Mouse (Mus musculus) thymus, adult 2 months (tissue): Measurements from ENCODE around the gene Hnrnpdl. TPM values are rescaled to one million over a fixed set of nuclear protein-coding genes. Genes with fewer than 3 reads are reported as not detected.

ENCODE experiments used
- DNase-seq: peaks from one replicate; pipeline ENCODE4 v3.0.0; 2021
- H3K27ac ChIP-seq: fragments of 200-500 bp; 2 replicates; pipeline ENCODE4 v1.5.1; 2012; ENCODE audit warnings: low read length, control low read depth; ENCODE audit not compliant: control insufficient read depth, insufficient read depth
- H3K27me3 ChIP-seq: fragments of 200-500 bp; 2 replicates; pipeline ENCODE4 v1.6.1; 2012; ENCODE audit warnings: mild to moderate bottlenecking, low read length, moderate library complexity, mixed read lengths; ENCODE audit not compliant: control insufficient read depth, insufficient read depth
- H3K36me3 ChIP-seq: fragments of 200-500 bp; 2 replicates; pipeline ENCODE4 v1.6.1; 2012; ENCODE audit warnings: mild to moderate bottlenecking, low read length, moderate library complexity; ENCODE audit not compliant: control insufficient read depth, insufficient read depth
- H3K4me1 ChIP-seq: fragments of 200-500 bp; replicated peaks from 2 replicates; pipeline ENCODE4 v1.6.1; 2012; ENCODE audit warnings: low read length; ENCODE audit not compliant: control insufficient read depth, insufficient read depth
- H3K4me3 ChIP-seq: fragments of 200-500 bp; 2 replicates; pipeline ENCODE4 v1.5.1; 2012; ENCODE audit warnings: mild to moderate bottlenecking, low read length, control low read depth, moderate library complexity; ENCODE audit not compliant: control insufficient read depth, insufficient read depth
- CTCF ChIP-seq: fragments of 200-500 bp; IDR thresholded peaks from 2 replicates; pipeline ENCODE4 v1.5.1; 2012; ENCODE audit warnings: mild to moderate bottlenecking, control low read depth, low read length, moderate library complexity, borderline replicate concordance; ENCODE audit not compliant: control insufficient read depth, poor library complexity, insufficient read depth; ENCODE audit errors: extremely low read depth
- POLR2A ChIP-seq: fragments of 200-500 bp; IDR thresholded peaks from 2 replicates; pipeline ENCODE4 v1.6.1; 2012; ENCODE audit warnings: mild to moderate bottlenecking, low read length, control low read depth, moderate library complexity; ENCODE audit not compliant: control insufficient read depth, poor library complexity, insufficient read depth; ENCODE audit errors: extremely low read depth
- WGBS: fragments of 180-500 bp; shearing (Covaris S2); methylation state at CpG from one replicate; pipeline ENCODE4 v1.1.7; 2018; 5-methylcytosine and 5-hydroxymethylcytosine counted together
- polyA plus RNA-seq: library from polyadenylated mRNA; depleted of rRNA; stranded (reverse); fragments of >200 nt; gene quantifications from 2 replicates; pipeline ENCODE4 v1.2.3, GENCODE M21; 2012

The Hnrnpdl gene
- polyA plus RNA-seq, 1 experiment, result 148 TPM

DNA sequence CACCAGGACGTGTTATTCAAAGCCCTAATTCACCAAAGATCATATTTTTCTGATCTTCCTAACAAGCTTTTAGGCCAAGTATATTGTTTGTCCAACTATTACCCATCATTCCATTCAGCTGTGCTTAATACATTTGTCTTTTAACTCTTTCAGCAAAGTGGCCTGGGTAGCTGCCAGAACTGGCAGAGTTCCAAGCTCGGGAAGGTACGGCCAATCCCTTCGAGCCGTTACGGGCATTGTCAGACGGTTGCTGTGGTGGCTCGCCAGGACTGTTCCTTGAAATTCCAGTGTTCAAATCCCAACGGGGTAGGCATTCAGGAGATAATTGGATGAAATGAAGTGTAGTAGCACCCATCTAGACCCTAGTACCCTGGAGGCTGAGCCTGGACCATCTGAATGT is 33.1 kb upstream of the Hnrnpdl start:
- no peaks in the 10 kb centered on the region for H3K27me3 ChIP-seq
- TF ChIP-seq CTCF, result no peak
- TF ChIP-seq POLR2A, result no peak
- whole genome bisulfite sequencing, result 93% methylated on average over 9 of the region's 9 CpGs
- no peak overlapping the region for H3K4me3 ChIP-seq
- no peak for DNase-seq
- H3K36me3 ChIP-seq, result no peaks in the 10 kb centered on the region
- no peak overlapping the region for H3K27ac ChIP-seq
- H3K4me1 ChIP-seq, result no peaks in the 10 kb centered on the region

DNA sequence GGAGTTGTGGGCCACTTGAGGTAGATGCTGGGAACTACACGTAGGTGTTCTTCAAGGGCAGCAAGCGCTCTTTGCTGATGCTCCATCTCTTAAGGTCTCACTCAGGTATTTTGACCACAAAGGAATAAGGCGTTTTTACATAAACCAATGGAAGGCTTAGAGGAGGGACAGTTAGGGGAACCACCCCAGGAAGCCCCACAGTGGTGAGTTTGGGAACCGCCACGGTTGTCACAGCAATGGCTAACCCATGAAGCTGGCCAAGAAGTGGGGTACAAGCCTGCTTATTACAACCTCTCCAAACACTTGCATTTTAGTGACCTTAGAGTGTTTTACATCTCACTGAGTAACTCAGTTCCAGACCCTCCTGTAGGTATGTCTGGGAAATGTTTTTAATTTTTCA is 32.1 kb upstream of the Hnrnpdl start:
- H3K4me3 ChIP-seq, result no peak overlapping the region
- 86% methylated on average over 5 of the region's 5 CpGs for WGBS
- H3K36me3 ChIP-seq, result no peaks in the 10 kb centered on the region
- no peaks in the 10 kb centered on the region for H3K4me1 ChIP-seq
- no peak overlapping the region for H3K27ac ChIP-seq
- no peaks in the 10 kb centered on the region for H3K27me3 ChIP-seq
- no peak for TF ChIP-seq CTCF
- TF ChIP-seq POLR2A, result no peak
- no peak for DNase-seq

DNA sequence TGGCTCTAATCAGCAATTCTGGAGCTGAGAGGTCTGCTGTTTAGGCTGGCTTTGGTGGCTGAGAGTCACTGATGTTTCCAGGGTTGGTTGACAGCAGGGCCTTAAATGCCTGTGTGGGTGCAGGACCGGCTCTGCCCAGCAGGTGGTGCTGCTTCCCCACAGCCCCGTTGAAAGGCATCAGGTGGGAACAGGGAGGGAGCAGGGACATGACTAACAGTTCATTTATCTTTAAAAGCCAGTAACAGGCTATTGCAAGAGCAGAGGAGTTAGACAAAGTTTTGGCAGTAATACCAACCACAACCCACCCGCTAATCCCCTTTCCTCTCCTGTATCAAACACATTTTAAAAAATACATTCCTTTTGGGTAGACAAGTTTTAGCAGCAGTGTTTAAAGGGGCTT is 30.8 kb upstream of the Hnrnpdl start:
- WGBS, result 28% methylated on average over 3 of the region's 3 CpGs
- Histone ChIP-seq H3K27ac (no peak overlapping the region), H3K27me3 (no peaks in the 10 kb centered on the region), H3K4me1 (no peaks in the 10 kb centered on the region), H3K4me3 (no peak overlapping the region), H3K36me3 (no peaks in the 10 kb centered on the region)
- TF ChIP-seq POLR2A, result no peak
- peak; percentile 93 for TF ChIP-seq CTCF
- DNase-seq, result peak; percentile 85

DNA sequence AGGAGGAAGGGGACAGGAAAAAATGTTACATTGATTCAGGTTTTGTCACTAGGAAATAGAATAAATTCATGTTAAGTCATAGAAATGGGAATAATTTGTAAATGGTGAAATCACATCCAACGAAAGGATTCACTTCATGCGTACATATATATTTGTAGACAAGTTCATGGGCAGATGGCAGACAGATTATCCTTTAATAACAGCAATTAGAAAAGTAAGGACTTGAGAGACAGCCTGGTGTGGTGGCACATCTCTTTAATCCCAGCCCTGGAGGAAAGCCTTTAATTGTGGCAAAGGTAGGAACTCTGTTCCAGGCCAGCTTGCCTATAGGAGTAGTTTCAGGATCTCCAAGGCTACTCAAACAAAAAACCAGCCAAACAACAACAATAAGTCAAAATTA is 30.1 kb upstream of the Hnrnpdl start:
- WGBS, result 100% methylated on average over 2 of the region's 2 CpGs
- DNase-seq, result no peak
- Histone ChIP-seq H3K4me3 (no peak overlapping the region), H3K27me3 (no peaks in the 10 kb centered on the region), H3K4me1 (no peaks in the 10 kb centered on the region), H3K36me3 (no peaks in the 10 kb centered on the region), H3K27ac (no peak overlapping the region)
- TF ChIP-seq CTCF (no peak), POLR2A (no peak)

DNA sequence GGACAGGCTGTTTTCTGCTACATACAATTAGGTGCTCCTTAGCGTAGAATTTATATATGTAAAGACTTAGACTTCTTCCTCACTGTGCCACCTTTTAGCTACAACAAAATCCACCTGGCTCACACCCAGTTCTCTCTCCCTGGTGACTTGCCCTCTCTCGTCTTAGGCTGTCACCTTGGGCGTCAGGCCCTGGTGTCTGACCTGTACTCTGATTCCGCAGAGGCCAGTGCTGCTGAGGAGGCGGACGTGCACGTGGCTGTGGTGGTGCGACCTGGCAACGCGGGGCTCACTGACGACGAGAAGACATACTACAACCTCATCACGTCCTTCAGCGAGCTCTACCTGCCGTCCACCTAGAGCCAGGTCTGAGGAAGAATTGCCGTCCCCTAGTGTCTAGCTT is 28.1 kb upstream of the Hnrnpdl start:
- Histone ChIP-seq H3K4me3 (no peak overlapping the region), H3K36me3 (peaks cover 3% of the 10 kb centered on the region; the same call in 1 of the 2 replicates), H3K27ac (no peak overlapping the region), H3K4me1 (no peaks in the 10 kb centered on the region), H3K27me3 (no peaks in the 10 kb centered on the region)
- DNase-seq, result no peak
- TF ChIP-seq POLR2A (no peak), CTCF (no peak)
- 96% methylated on average over 16 of the region's 16 CpGs for WGBS

DNA sequence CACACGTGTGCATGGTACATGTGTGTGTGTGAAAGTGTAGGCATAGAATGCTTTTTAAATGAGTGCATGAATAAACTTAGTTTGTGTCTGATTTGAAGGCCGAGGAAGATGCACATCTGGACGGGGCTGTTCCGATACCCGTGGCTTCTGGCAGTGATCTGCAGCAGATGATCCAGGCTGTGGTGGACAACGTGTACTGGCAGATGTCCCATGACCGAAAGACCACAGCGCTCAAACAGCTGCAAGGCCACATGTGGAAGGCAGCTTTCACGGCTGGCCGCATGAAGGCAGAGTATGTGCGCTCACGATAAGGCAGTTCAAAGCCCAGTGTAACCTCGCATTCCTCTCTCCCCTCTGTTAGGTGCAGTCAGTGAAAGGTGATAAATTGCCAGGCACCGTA is 21.4 kb upstream of the Hnrnpdl start:
- WGBS, result 97% methylated on average over 14 of the region's 14 CpGs
- Histone ChIP-seq H3K4me1 (no peaks in the 10 kb centered on the region), H3K27ac (no peak overlapping the region), H3K36me3 (peaks cover 12% of the 10 kb centered on the region), H3K27me3 (no peaks in the 10 kb centered on the region), H3K4me3 (no peak overlapping the region)
- TF ChIP-seq CTCF (no peak), POLR2A (no peak)
- DNase-seq, result no peak

DNA sequence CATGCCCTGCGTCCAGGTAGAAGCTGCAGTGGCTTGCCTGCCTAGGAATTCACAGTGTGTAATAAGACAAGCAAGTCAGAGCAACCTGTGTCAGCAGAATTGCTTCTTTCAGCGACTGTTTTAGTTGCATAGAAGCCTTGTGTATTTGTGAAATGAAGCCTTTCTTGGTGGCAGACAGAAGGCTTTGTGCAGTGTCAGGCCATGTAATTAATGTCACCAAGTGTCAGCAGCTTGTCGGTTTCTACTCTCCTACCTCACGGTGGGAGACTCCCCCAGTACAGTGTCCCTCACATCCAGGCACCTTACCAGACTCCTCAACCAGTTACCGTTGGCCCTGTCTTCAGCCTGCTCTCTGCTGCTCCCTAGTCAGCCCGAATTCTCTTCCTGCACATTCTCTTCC is 19.9 kb upstream of the Hnrnpdl start:
- WGBS, result 89% methylated on average over 6 of the region's 6 CpGs
- peaks cover 12% of the 10 kb centered on the region for H3K36me3 ChIP-seq

More for the DNA sequence above, 19.9 kb upstream of the Hnrnpdl start:
- H3K27me3 ChIP-seq, result no peaks in the 10 kb centered on the region
- no peaks in the 10 kb centered on the region for H3K4me1 ChIP-seq
- no peak overlapping the region for H3K27ac ChIP-seq
- DNase-seq, result no peak
- TF ChIP-seq CTCF (no peak), POLR2A (no peak)
- no peak overlapping the region for H3K4me3 ChIP-seq
